Mouse (Mus musculus) liver (tissue): Measurements from ENCODE around the gene Camta1.

ENCODE experiments used
- DNase-seq: peaks from one replicate; pipeline ENCODE4 v3.0.0-alpha.2; 2020; ENCODE audit warnings: mixed read lengths

Camta1 gene

DNA sequence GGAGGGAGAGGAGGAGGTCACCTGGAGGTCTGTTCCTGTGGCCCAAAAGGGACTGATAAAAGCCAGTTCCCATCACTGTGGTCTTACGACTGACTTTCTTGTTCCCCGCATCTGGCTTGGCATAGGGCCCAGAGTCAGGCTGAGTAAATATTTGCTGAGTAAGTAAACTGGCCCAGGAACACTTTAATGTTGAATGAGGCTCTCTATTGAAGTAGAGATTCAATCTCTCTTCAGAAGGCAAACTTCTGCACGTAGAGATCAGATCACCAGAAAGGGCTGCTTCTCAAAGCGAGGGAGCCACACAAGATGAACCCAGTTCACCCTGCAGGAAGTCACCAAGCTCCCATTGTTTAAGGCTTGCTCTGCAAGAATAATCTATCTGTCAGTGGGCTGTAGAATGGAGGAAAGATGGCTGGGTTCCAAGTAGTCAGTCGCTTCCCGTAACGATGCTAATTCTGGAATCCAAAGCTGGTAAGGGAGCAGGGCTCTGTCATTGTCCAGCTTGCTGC lies 681.2 kb downstream of the Camta1 start:
- peak; percentile 34 for DNase-seq

DNA sequence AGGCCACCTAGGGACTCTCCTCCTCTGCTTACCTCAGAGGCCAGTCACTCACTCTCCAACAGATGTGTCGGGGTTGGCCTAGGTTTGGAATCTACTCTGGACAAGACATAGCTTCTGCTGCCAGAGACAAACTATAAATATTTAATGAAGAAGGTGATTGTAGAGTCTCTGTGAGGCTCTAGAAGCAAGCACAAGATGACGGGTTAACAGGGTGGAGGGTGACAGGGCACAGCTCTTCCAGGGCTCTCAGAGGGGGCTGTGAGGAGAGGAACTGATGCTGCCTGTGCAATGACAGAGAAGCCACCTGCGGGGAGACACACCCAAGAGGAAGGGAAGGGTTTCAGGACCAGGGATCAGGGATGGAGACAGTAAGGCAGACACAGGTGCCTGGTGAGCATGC lies 682.0 kb downstream of the Camta1 start:
- DNase-seq, result no peak

DNA sequence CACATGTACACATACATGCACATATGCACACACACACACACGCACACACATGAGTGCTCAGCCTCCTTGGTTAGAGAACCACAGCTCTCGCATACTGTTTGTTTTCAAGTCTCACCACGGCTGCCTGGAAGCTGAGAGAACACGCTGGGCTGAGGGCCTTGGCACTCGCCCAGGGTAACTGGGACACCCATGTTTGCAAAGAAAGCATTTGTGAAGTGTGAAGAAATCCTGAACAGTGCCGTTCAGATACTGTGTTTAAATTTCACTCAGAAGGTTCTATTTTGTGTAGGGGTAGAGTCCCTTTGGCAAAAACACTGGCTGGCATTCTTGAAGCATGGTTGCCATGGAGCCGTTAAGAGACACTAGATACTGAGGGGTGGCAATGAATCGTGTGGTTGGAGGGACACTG lies 682.7 kb downstream of the Camta1 start:
- DNase-seq, result no peak

DNA sequence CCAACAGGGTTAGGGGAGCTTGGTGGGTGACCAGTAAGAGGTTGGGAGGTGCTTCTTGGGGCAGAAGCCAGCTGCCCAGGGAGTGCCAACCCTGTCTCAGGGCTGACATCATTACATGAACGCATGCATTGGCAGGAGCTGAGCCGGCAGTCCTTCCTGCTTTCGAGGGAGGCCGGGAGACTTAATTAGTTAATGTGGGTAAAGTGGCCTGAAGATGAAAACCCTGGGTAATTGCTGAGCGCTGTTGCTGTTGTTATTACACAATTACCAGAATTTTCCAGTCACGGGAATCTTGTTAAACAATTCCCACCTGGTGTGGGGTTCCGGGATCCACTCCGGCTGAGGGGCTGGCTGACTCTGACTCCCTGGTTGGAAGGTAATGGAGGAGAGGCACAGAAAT lies 689.1 kb downstream of the Camta1 start:
- no peak for DNase-seq

DNA sequence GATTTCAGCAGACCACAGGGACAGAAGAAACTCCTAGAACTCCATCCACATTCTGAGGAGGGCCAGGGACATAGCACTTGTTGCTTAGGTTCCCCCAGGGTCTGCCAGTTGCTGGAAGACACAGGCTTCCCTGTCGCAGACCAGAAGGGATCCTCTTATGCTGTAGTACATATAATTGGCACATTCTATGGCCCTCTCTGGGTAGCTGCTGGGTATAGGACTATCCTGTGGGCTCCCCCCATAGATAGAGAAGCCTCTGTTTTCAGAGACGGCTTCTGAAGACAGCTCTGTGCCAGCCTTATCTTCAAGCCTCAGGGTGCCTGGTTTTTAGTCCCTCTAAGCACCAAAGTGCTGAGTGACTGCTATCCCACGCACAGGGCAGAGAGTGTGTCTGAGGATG lies 690.6 kb downstream of the Camta1 start:
- DNase-seq, result no peak

DNA sequence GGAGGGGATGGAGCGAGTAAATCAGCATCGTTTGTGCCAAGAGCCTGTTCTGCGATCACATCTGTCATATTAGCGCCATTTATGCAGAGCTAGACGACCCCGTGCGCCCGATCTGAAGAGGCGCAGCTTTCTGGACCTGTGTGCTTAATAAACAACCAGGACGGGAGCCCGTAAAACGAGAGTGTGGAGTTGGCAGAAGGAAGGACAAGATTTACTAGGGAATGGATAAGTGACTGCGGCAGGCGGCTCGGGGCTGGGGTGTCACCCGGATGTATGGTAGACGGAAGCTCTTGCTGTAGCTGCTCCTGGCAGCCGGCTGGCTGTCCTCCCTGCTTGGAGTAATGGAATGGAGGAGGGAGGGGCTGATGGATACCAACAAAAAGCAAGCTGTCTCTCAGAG lies 691.0 kb downstream of the Camta1 start:
- DNase-seq, result peak; percentile 8

DNA sequence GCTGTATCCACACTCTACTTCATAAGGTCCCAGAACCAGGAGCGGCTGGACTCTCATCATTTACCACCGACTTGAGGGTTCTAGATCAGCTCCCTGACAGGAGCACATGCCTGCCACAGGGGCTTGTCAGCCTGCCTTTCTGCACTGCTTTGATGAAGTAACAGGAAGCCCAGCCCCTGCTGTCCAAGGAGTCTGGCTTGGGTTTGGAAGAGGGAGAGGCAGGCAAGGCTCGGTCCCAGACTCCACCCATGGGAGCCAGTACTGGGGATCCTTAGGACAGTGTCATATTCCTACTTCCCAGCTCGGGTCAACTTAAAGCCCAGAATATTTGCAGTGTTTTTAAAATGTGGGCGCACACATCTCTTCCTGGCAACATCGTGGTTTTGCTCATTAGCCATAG lies 694.7 kb downstream of the Camta1 start:
- DNase-seq, result no peak

DNA sequence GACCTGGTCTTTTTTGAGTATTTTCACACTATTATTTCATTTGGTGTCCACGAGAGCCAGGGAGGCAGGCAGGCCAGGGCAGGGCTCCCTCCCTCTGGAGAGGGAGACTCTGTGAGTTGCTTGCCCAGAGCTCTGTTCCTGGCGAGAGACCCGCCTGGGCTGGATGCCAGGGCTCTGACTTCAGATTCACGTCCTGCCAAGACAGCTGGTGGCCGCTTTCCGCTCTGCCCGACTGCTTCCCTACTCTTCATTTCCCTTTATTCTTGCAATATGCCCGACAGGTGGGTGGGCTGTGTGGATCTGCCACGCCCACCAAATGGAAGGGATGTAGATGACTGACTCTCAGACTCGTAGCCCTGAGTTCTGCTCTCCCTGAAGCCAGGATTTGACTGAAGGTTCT lies 696.1 kb downstream of the Camta1 start:
- DNase-seq, result no peak

DNA sequence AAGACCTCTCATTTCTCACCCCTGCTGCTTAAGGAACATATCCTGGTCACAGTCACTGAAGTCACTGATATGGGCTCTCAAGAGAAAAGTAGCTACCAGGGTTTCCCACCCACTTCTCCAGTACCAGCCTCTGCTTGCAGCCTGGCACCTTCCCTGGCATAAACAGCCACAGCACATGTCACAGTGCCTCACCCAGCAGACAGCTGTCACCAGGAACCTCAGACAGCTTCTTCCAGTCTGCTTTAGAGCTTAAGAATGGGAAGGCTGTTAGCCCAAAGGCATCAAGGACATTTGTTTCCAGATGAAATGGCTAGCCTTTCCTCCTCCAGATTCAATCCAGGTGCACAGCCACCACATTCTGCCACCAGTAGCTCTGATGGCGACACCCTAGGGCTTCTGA lies 697.4 kb downstream of the Camta1 start:
- DNase-seq, result no peak

DNA sequence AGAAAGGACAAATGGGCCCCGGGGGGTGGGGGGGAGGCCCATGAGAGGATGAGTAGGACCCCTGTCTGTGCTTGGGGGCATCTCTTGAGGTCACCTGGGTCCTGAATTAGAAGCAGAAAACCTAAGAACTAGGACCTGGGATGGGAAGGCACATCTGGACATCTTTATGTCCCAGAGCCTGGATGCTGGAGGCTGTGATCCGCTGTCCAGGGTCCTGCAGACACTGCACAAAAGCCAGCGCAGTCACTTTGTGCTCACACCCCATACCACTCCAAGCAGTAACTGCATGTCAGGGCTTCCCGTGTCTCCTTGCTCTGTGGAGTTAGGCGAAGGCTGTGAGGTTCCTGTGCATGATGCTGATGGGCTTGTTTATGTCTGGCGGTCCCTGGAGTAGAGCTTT lies 699.8 kb downstream of the Camta1 start:
- no peak for DNase-seq

DNA sequence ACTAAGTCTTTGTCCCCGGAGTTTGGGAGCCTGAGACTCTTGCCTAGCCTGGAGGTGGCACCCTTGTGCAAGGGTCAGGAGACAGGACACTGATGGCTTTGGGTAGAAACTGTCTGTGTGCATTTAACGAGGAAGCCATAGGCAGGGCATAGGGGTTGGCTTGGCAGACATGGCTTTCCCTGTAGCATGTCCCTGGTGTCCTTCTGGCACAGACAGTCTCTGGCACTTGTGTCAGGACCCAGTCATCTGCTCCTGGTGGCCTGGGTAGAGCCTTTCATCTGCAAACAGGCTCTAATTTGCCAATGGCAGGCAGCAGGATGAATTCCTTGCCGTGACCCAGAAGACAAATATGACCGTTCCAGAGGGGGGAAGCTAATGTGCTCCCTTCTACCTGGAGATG lies 700.7 kb downstream of the Camta1 start:
- no peak for DNase-seq

DNA sequence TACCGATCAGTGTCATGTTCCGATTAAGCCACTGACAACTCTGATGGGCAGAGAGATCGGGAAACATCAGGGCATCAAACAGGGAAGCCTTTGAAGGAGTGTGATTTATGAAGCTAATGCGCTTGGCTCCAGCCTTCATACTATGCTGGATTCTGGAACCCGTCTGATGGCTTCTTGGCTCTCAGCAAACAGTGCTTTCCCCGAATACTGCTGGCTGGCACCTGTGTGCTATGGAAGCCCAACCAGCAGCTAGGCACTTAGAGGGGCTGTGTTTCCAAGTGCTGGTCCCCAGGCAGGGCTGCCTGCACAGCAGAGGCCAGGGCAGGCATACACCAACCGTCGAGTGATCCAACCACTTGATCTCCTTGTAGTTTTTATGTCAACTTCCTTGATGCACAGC lies 701.2 kb downstream of the Camta1 start:
- no peak for DNase-seq

DNA sequence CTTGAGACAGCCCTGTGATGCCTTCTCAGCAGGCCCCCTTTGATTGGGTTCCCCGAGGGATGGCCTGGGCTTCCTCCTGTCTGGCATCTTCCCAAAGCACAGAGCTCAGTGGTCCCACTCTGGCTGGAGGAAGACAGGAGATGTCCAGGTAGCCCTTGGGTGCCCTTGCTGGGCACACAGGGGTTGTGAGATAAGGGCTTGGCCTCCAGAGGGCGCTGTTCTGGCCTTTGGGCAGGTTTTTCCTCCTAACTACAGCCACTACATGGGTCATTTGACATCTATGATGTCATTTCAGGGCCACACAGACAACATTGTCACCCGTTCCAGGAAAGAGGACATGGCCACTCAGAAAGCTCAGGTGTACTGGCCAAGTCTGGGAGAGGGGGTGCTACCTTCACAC lies 703.4 kb downstream of the Camta1 start:
- no peak for DNase-seq

DNA sequence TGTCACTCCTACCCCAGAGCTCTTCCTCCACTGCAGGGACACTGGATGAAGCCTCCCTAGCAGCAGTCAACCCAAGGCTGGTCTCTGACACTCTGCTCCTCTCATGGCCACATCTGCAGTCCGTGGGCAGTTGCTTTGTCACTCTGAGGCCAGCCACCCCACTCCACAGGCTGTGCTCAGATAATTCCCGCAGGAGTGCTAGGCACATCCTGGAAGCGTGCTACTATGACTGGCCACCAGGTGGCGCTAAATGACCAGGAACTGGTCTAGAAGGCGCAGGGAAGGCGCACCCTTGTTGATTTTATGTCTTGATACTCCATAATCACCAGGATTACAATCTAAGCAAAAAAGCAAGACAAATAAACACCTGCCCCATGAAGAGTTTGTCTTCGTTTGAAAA lies 704.8 kb downstream of the Camta1 start:
- peak; percentile 75 for DNase-seq

DNA sequence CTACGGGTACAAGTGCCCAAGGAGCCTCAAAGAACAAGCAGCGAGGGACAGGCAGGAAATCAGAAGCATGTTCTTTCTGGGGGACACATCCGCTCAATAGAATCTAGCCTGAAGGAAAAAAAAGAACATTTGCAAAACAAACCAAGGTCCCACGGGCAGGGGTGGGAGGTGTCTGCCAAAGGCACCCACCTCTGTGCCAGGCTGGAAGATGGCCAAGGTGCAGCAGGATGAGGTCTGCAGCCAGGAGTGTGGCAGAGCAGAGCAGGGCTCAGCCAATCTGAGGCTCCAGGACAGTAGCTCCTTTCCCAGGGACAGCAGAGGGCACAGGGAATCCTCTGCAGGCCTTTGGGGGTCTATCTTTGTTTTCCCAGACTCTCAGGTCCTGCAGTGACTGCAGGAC lies 706.1 kb downstream of the Camta1 start:
- no peak for DNase-seq

DNA sequence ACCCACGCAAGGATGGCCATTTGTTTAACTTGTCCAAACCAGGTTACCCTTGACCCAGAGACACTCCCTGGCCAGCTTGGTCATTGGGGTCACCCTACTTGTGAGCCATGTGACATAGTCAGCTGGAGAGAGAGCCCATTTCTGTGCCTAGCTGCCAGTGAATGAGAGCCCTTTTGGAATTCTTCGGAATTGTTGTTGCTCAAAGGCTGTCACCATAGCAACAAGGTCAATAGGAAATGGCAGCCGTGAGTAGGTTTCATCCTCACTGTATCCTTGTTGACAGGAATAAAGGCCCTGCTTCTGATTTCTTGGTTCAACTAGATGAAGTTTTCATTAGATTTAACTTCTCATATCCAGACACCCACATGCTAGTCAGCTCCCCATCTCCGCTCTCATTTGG lies 707.4 kb downstream of the Camta1 start:
- DNase-seq, result no peak

DNA sequence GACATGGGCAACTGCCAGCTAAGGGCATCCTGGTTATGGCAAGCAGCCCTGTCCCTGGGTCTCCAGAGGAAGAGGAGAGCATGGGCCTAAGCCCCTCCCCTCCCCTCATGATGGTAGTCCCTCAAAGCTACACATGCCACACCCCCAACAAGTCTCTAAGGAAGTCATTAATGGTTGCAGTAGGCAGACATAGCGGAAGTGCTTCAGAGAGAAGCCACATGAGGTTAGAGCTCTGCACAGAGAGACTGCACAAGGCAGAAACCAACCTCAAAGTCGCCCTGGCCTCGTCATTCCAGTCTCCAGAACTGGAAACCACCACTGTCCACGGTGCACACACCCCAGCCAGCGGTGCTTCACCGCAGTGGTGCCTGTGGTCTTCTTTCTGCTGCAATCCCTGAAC lies 709.7 kb downstream of the Camta1 start:
- no peak for DNase-seq

DNA sequence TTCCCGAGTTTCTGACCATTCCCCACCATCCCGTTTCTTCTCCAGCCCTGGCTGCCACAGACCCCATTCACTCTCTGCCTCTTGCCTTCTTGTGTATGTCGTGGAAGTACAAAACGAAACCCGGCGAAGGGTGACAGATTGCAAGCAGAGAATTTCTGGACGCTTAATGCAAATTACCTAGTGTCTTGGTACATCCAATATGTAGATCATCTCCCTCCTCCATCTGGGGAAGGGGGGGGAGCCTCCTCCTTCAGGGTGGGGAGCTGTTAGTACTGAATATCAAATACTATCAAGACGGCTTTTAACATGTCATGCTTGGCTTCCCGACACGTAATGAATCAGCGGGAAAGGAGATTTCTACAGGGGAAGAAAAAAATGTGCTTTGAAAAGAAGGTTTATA lies 710.8 kb downstream of the Camta1 start:
- no peak for DNase-seq

DNA sequence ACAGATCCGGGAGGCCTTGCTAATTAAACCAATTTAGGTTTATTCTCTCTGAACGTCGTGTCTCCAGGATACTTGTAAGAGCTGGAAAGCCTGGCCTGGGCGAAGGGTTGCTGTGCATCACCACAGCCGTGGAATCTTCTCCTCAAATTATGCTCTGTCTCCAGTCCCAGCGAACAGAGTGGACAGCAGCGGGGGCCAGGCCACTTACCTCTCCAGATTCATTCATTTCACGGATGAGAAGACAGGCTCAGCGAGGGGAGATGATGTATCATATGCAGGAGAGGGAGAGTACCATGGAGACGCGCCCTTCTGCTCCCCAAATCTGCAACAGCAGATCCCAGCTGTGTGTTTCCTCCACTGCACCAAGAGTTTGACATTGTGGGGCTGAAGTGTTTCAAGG lies 711.6 kb downstream of the Camta1 start:
- DNase-seq, result no peak

DNA sequence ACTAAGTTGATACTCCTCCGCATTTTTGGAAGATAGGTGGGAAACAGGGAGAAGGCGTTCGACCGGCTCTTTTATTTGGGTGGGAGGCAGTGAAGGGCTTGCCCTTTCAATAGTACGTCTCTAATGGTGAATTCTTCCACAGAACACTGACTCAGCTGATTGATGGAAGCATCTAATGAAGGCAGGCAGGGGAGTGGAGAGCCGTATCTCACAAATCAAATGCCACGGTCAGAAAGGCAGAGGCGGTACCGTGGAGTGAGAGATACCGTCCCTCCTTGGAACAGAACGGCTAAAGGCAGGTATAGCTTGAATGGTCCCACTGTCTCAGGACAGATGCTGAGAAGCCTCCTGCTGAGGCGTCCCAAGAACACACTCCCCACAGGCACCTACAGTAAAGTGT lies 714.1 kb downstream of the Camta1 start:
- DNase-seq, result no peak

DNA sequence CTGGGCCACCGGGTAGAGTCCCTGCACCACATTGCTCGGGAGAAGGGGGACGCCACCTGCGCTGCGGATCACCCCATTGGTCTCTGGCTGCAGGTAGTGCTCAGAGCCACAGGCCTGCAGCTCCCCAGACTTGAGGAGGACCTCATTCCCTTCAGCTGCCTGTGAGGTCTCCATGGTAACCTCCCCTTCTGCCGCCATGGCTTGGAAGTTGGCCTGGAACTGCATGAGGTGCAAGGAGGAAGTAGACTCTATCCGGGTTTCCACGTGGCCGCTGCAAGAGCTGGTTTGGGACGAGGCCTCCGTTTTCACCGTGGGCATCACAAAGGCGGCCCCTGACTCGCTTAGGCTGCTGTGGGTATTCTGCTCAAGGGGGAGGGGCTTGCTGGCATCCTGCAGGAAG lies 717.6 kb downstream of the Camta1 start:
- no peak for DNase-seq

DNA sequence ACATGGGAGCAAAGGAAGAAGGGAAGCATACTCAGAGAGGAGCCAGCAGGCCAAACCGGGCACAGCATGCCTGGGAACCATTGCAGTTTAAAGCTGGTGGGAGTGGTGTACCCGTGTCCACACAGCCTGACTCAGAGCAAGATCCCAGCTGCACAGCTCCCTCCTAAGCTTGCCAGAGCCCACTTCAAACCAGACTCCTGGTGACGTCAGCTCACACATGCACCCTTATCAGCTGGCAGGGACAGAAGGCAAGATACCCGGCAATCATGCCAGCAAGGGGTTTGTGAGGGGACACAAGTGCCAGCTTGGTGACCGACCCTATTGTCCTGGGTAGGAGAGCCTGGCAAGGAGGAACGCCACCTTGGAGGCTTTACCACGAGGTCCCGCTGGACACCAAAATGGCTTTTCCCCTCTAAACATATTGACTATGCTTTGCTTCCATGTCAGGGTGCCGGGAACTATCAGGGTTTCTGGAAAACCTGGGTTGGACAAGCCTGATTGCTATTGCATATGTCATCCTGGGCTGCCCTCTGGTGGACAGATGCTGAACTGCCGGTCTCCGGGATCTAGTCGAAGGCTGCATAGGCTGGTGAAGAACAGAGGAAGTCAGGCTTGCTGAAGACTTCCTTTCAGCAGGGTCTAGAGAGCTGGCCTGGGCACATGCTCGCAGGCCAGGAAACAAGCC lies 720.3 kb downstream of the Camta1 start:
- DNase-seq, result peak; percentile 85

DNA sequence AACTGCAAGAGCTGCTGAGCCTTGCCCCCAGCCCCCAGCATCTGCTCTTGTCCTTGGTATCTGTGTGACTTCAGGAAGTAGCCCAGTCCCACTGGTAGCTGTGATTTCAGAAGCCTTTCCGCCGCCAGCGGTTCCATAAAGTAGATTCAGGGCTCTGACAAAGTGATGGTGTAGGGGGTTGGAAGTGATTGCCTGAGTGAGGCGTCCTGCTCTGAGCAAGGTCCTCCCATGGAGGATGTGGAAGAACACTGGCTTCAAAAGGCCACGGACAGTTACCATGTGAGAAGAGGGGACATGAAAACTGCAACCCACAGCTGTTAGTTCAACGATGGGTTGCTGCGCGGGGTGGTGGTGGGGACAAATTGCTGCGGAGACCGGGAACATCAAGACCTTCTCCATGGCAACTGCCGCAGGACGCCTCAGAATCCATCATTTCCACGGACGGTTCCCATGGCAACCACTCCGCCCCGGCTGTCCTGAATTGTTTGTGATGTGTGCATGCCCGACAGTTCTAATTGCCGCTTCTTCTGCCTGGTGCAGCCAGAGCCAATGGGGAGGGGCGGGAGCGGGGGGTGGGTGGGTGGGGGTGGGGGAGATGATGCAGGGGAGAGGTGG lies 721.2 kb downstream of the Camta1 start:
- DNase-seq, result peak; percentile 12

DNA sequence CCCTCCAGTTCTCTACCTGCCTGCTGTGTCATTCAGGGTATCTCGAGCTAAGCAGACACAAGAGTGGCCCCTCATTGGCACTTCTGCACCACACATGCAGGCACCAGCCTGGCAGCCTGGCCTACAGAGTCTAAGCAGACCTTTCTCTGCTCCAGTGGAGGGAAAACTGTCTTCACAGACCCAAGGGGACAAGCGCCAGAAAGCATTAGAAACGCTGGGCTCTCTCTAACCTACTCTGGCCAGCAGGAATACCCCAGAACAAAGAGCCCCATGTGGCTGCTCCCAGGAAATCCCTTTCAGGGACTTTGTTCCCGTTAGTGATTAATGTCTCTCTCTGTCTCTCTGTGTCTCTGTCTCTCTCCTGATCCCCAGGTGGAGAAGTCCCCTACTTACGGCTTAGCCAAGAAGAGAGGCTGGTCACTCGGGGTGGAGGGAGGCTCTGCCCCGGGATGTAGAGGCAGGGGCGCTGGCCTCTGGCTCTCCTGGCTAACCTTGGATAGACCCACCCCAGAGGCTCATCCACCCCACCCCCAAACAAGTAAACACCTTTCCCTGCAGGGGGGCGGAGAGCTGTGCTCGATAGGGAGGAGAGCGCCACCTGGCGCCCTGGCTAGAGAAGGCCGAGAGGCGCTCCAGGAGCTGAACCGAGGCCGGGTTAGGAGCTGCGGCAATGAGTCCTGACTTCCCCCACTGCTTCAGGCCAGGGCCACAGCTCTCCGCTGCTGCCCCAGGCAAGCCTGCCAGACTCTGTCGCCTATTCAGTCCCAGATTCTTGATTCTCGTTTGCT lies 722.4 kb downstream of the Camta1 start:
- peak; percentile 70 for DNase-seq
